Mouse (Mus musculus) left cerebral cortex, postnatal 25 days (tissue): ENCODE measurements around the gene Olfr527. TPM values are rescaled to one million over a fixed set of nuclear protein-coding genes. Genes with fewer than 3 reads are reported as not detected.

Experiments
- DNase-seq, 2 experiments: peaks; one replicate each; pipeline ENCODE4 v3.0.0; 2022; ENCODE audit warnings: low spot score in 2 of 2, mixed read lengths in 1 of 2
- intact Hi-C: fragments of 180-260 bp; cut with DNase I; formaldehyde crosslinking; loops from one replicate; pipeline ENCODE4 v1.15.1; 2025
- total RNA-seq, 2 experiments: library from RNA; stranded (reverse); gene quantifications; 2 replicates each; pipeline ENCODE4 v1.2.3; 2021

Olfr527 gene
- total RNA-seq: not detected

- DNase-seq: no peak
- intact Hi-C loops: no loop called here
These were observed at the start of gene Olfr527 for GRCm38 (mm10) chr7:140333717-140334116. Olfr527 (plus strand) TSS chr7:140334017.

GRCm38 (mm10) chr7:140295746-140296145 is 38.1 kb upstream of the Olfr527 start:
- no peak for DNase-seq
- intact Hi-C loops: no loop called here

- DNase-seq: no peak
- intact Hi-C loops: no loop called here
These were observed 36.9 kb upstream of the Olfr527 start for GRCm38 (mm10) chr7:140296876-140297275.

- intact Hi-C loops: no loop called here
These were observed 34.4 kb upstream of the Olfr527 start for GRCm38 (mm10) chr7:140299416-140299815.

GRCm38 (mm10) chr7:140319861-140320385 is 13.9 kb upstream of the Olfr527 start:
- intact Hi-C loops: loop anchor here (10.0 kb wide), 1 partner anchor 105 kb away; the partner anchor contains the start of gene Olfr532
- no peak for DNase-seq

More at GRCm38 (mm10) chr7:140299416-140299815, 34.4 kb upstream of the Olfr527 start:
- no peak for DNase-seq

GRCm38 (mm10) chr7:140320558-140320957 is 13.3 kb upstream of the Olfr527 start, which contains the start of gene Olfr525:
Olfr525 (plus strand) TSS chr7:140320858.
- no peak for DNase-seq
- intact Hi-C loops: loop anchor here (10.0 kb wide), 1 partner anchor 104 kb away; the partner anchor contains the start of gene Olfr532

- intact Hi-C loops: loop anchor here (10.0 kb wide), 1 partner anchor 104 kb away; the partner anchor contains the start of gene Olfr532
- no peak for DNase-seq
These were observed 12.7 kb upstream of the Olfr527 start for GRCm38 (mm10) chr7:140321135-140321534.

- intact Hi-C loops: loop anchor here (10.0 kb wide), 1 partner anchor 95 kb away; the partner anchor contains the start of gene Olfr532
- no peak for DNase-seq
These were observed 4.0 kb upstream of the Olfr527 start for GRCm38 (mm10) chr7:140329766-140330304.

- intact Hi-C loops: no loop called here
- no peak for DNase-seq
These were observed 27.8 kb downstream of the Olfr527 start, which contains the start of gene Olfr60 for GRCm38 (mm10) chr7:140361571-140361970. Olfr60 (minus strand) TSS chr7:140361671.

- intact Hi-C loops: no loop called here
- no peak for DNase-seq
These were observed 40.5 kb downstream of the Olfr527 start for GRCm38 (mm10) chr7:140374300-140374699.

GRCm38 (mm10) chr7:140376231-140376630 is 42.4 kb downstream of the Olfr527 start, which contains the start of gene Olfr530:
Olfr530 (minus strand) TSS chr7:140376331.
- DNase-seq: no peak
- intact Hi-C loops: no loop called here

GRCm38 (mm10) chr7:140376911-140377310 is 43.1 kb downstream of the Olfr527 start:
- no peak for DNase-seq
- intact Hi-C loops: no loop called here

Other genes with a start within 250 kb of the Olfr527 start
- not detected for gene Prap1, start 240.6 kb upstream of the Olfr527 start, total RNA-seq
- 10 to 100 TPM; 56.2 to 56.3 TPM for gene Fuom, start 231.6 kb upstream of the Olfr527 start, total RNA-seq
- gene Paox, start 218.2 kb upstream of the Olfr527 start, total RNA-seq: 1 to 10 TPM; 5.2 to 5.3 TPM
- 10 to 100 TPM; 46.1 to 49.0 TPM for gene Echs1, start 217.5 kb upstream of the Olfr527 start, total RNA-seq
- 10 to 100 TPM; 22.4 TPM for gene Mtg1, start 196.5 kb upstream of the Olfr527 start, total RNA-seq
- 100 to 1,000 TPM; 160 to 172 TPM for gene Sprn, start 179.1 kb upstream of the Olfr527 start, total RNA-seq
- not detected for gene Olfr522, start 169.3 kb upstream of the Olfr527 start, total RNA-seq
- not detected for gene Olfr523, start 160.8 kb upstream of the Olfr527 start, total RNA-seq
- not detected for gene Olfr524, start 128.1 kb upstream of the Olfr527 start, total RNA-seq
- not detected for gene Cd163l1, start 115.8 kb upstream of the Olfr527 start, total RNA-seq
- under 1 TPM in 1 of 2 experiments, not detected in 1; 0.16 TPM for gene 5830411N06Rik, start 86.7 kb upstream of the Olfr527 start, total RNA-seq
- not detected for gene Olfr525, start 13.2 kb upstream of the Olfr527 start, total RNA-seq
- not detected for gene Olfr60, start 27.7 kb downstream of the Olfr527 start, total RNA-seq
- not detected for gene Olfr530, start 42.3 kb downstream of the Olfr527 start, total RNA-seq
- gene Olfr531, start 68.9 kb downstream of the Olfr527 start, total RNA-seq: not detected
- not detected for gene Olfr532, start 87.6 kb downstream of the Olfr527 start, total RNA-seq
- not detected for gene Olfr533, start 129.4 kb downstream of the Olfr527 start, total RNA-seq
- not detected for gene Olfr535, start 150.2 kb downstream of the Olfr527 start, total RNA-seq
- gene Olfr536, start 173.4 kb downstream of the Olfr527 start, total RNA-seq: not detected
- not detected for gene Olfr538, start 233.9 kb downstream of the Olfr527 start, total RNA-seq